Mouse (Mus musculus) myocyte (in vitro differentiated cells): ENCODE measurements around the gene Ube2cbp. TPM values are rescaled to one million over a fixed set of nuclear protein-coding genes. Genes with fewer than 3 reads are reported as not detected.

Experiments
- H3K27me3 ChIP-seq: one replicate; pipeline ENCODE4 v1.6.1; 2011; ENCODE audit not compliant: control insufficient read depth, insufficient read depth, insufficient read length
- H3K36me3 ChIP-seq: one replicate; pipeline ENCODE4 v1.6.1; 2011; ENCODE audit not compliant: control insufficient read depth, insufficient read depth
- H3K4me2 ChIP-seq: one replicate; pipeline ENCODE4 v1.6.1; 2011; ENCODE audit warnings: low read depth, control low read depth
- H3K4me3 ChIP-seq: one replicate; pipeline ENCODE4 v1.5.1; 2011; ENCODE audit warnings: mild to moderate bottlenecking, control low read depth, moderate library complexity
- H3K79me2 ChIP-seq: one replicate; pipeline ENCODE4 v1.6.1; 2011; ENCODE audit not compliant: control insufficient read depth, insufficient read depth
- H3ac ChIP-seq: one replicate; pipeline ENCODE4 v1.6.1; 2011; ENCODE audit not compliant: control insufficient read depth, insufficient read length
- CEBPB ChIP-seq: IDR thresholded peaks from 2 replicates; pipeline ENCODE4 v1.6.1; 2011; ENCODE audit warnings: mild to moderate bottlenecking, moderate library complexity; ENCODE audit not compliant: poor library complexity, insufficient read depth, severe bottlenecking
- E2F4 ChIP-seq: IDR thresholded peaks from one replicate; pipeline ENCODE4 v1.6.1; 2011; ENCODE audit warnings: mild to moderate bottlenecking, control low read depth, moderate library complexity; ENCODE audit not compliant: insufficient read depth
- MAX ChIP-seq: IDR thresholded peaks from one replicate; pipeline ENCODE4 v1.6.1; 2011; ENCODE audit warnings: low read depth, mild to moderate bottlenecking, control low read depth
- MYOD1 ChIP-seq, 3 experiments: IDR thresholded peaks; one replicate each; pipeline ENCODE4 v1.6.1; 2011; ENCODE audit warnings: control low read depth in 2 of 3, low read depth in 2 of 3, mild to moderate bottlenecking in 2 of 3, moderate library complexity in 1 of 3; ENCODE audit not compliant: insufficient read length in 2 of 3, control insufficient read depth in 1 of 3
- MYOG ChIP-seq, 3 experiments: IDR thresholded peaks; one replicate each; pipeline ENCODE4 v1.6.1; 2011; ENCODE audit warnings: control low read depth in 2 of 3, low read depth in 2 of 3, mild to moderate bottlenecking in 2 of 3; ENCODE audit not compliant: insufficient read length in 2 of 3, control insufficient read depth in 1 of 3, insufficient read depth in 1 of 3
- POLR2A ChIP-seq: IDR thresholded peaks from one replicate; pipeline ENCODE4 v1.6.1; 2011; ENCODE audit warnings: low read depth, mild to moderate bottlenecking, control low read depth, moderate library complexity; ENCODE audit not compliant: insufficient read length
- POLR2AphosphoS2 ChIP-seq: IDR thresholded peaks from one replicate; pipeline ENCODE4 v1.6.1; 2011; ENCODE audit warnings: low read depth, control low read depth; ENCODE audit not compliant: insufficient read length
- REST ChIP-seq: IDR thresholded peaks from one replicate; pipeline ENCODE4 v1.6.1; 2011; ENCODE audit warnings: mild to moderate bottlenecking, control low read depth, moderate library complexity; ENCODE audit not compliant: insufficient read depth, insufficient read length
- SRF ChIP-seq: IDR thresholded peaks from one replicate; pipeline ENCODE4 v1.6.1; 2011; ENCODE audit warnings: low read depth; ENCODE audit not compliant: control insufficient read depth, insufficient read length
- TCF12 ChIP-seq: IDR thresholded peaks from one replicate; pipeline ENCODE4 v1.6.1; 2011; ENCODE audit warnings: mild to moderate bottlenecking, control low read depth; ENCODE audit not compliant: poor library complexity, insufficient read depth, severe bottlenecking
- TCF3 ChIP-seq: IDR thresholded peaks from one replicate; pipeline ENCODE4 v1.6.1; 2011; ENCODE audit warnings: low read depth, control low read depth; ENCODE audit not compliant: insufficient read length
- USF1 ChIP-seq: IDR thresholded peaks from one replicate; pipeline ENCODE4 v1.6.1; 2011; ENCODE audit warnings: low read depth, mild to moderate bottlenecking, control low read depth, moderate library complexity
- polyA plus RNA-seq: library from polyadenylated mRNA; unstranded; fragments of >200 nt; fragmentation: generic; extraction: Trizol; gene quantifications from one replicate; pipeline ENCODE4 v1.2.1, GENCODE M21; 2012; ENCODE audit warnings: missing spikeins

Ube2cbp gene
- polyA plus RNA-seq, 1 experiment: 4.4 TPM

DNA sequence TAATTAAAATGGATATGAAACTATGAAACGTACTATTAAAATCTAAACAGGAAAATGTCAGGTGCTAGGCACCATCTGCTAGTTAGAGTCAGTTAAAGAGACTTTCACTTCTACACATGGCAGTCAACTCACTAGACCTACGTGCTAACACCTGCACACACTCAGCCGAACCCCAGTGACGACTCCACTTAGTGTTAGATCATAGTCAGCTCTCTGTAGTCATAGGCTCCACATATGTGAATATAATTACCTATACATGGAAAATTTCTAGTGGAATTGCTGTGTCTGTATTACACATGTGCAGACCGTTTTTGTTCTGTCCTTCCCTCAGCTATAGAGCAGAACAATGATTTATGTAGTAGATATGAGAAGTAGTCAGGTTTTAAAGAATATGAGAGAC, 130.4 kb downstream of the Ube2cbp start:
- Histone ChIP-seq H3K79me2 (no peaks in the 10 kb centered on the region), H3K27me3 (no peaks in the 10 kb centered on the region), H3K36me3 (no peaks in the 10 kb centered on the region), H3K4me2 (no peak overlapping the region), H3ac (no peak overlapping the region), H3K4me3 (no peak overlapping the region)
- TF ChIP-seq REST (no peak), E2F4 (no peak), MYOD1 (IDR thresholded peaks at IDR 0.05; ENCODE audit: control insufficient read depth in 1 of 3, insufficient read length in 2 of 3, low read depth in 2 of 3) (no peak), MAX (no peak), USF1 (no peak), SRF (no peak), POLR2AphosphoS2 (no peak), MYOG (IDR thresholded peaks at IDR 0.05; ENCODE audit: control insufficient read depth in 1 of 3, insufficient read depth in 1 of 3, insufficient read length in 2 of 3, low read depth in 2 of 3) (no peak), CEBPB (no peak), TCF3 (no peak), POLR2A (no peak), TCF12 (no peak)

DNA sequence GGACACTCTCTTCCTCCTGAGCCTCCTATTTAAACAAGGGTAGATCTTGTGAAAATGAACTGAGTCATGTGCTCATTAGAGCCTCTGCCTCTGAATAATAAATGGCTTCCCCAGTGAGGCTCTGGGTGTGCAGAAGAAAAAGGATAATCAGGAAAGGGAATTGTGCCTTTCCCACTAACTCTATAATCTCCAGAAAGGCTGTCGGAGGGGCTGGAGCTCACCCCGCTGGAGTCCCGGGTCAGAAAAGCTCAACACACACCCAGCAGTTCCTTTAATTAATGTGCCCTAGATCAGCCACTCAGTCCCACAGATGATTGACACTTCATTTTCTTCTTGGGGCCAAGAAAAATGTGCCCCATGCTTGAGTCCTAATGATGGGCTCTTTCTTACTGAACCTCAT, 134.2 kb downstream of the Ube2cbp start:
- no peaks in the 10 kb centered on the region for H3K79me2 ChIP-seq
- H3K4me2 ChIP-seq: no peak overlapping the region
- H3K36me3 ChIP-seq: no peaks in the 10 kb centered on the region
- no peak overlapping the region for H3ac ChIP-seq
- TF ChIP-seq TCF3 (no peak), MYOG (IDR thresholded peaks at IDR 0.05; ENCODE audit: control insufficient read depth in 1 of 3, insufficient read depth in 1 of 3, insufficient read length in 2 of 3, low read depth in 2 of 3) (no peak), POLR2AphosphoS2 (no peak), TCF12 (no peak), MYOD1 (IDR thresholded peaks at IDR 0.05; ENCODE audit: control insufficient read depth in 1 of 3, insufficient read length in 2 of 3, low read depth in 2 of 3) (no peak), E2F4 (no peak), USF1 (no peak), POLR2A (no peak), CEBPB (no peak), SRF (no peak), MAX (no peak), REST (no peak)
- H3K27me3 ChIP-seq: no peaks in the 10 kb centered on the region
- H3K4me3 ChIP-seq: no peak overlapping the region

GRCm38 (mm10) chr9:86328270-86328669, 136.5 kb downstream of the Ube2cbp start:
- peak in 1 of 3 experiments; percentile 27 for TF ChIP-seq MYOD1 (IDR thresholded peaks at IDR 0.05; ENCODE audit: control insufficient read depth in 1 of 3, insufficient read length in 2 of 3, low read depth in 2 of 3)
- no peak for TF ChIP-seq TCF12
- no peaks in the 10 kb centered on the region for H3K79me2 ChIP-seq
- H3K27me3 ChIP-seq: no peaks in the 10 kb centered on the region
- no peak overlapping the region for H3K4me2 ChIP-seq
- H3ac ChIP-seq: no peak overlapping the region
- no peak overlapping the region for H3K4me3 ChIP-seq
- no peaks in the 10 kb centered on the region for H3K36me3 ChIP-seq

GRCm38 (mm10) chr9:86327341-86327740, 137.4 kb downstream of the Ube2cbp start:
- Histone ChIP-seq H3ac (no peak overlapping the region), H3K4me3 (no peak overlapping the region), H3K36me3 (no peaks in the 10 kb centered on the region), H3K27me3 (no peaks in the 10 kb centered on the region), H3K79me2 (no peaks in the 10 kb centered on the region), H3K4me2 (no peak overlapping the region)
- TF ChIP-seq MYOG (IDR thresholded peaks at IDR 0.05; ENCODE audit: control insufficient read depth in 1 of 3, insufficient read depth in 1 of 3, insufficient read length in 2 of 3, low read depth in 2 of 3) (no peak), TCF3 (no peak), MAX (no peak), REST (no peak), MYOD1 (IDR thresholded peaks at IDR 0.05; ENCODE audit: control insufficient read depth in 1 of 3, insufficient read length in 2 of 3, low read depth in 2 of 3) (no peak), USF1 (no peak), POLR2A (no peak), SRF (no peak)

DNA sequence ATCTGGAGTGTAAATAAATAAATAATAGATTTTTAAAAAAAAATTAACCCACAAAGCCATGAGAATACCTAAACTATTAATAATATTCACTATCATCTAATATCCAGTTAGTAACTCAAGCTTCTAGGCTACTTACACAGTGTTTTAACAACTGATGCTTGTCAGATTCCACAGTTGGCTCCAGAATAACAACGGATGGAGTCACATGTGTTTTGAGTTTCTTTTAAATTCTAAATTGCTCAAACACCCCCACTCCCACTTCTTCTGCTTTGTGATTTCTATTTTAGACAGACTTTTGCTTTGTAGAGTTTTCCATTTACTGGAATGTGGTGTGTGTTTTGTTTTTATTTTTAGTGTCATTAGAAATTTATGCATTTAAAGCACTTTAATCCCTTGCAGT, 140.0 kb downstream of the Ube2cbp start:
- Histone ChIP-seq H3ac (no peak overlapping the region), H3K79me2 (no peaks in the 10 kb centered on the region), H3K36me3 (no peaks in the 10 kb centered on the region), H3K4me2 (no peak overlapping the region), H3K4me3 (no peak overlapping the region), H3K27me3 (no peaks in the 10 kb centered on the region)
- TF ChIP-seq TCF3 (no peak), CEBPB (no peak), REST (no peak), SRF (no peak), E2F4 (no peak), MYOG (IDR thresholded peaks at IDR 0.05; ENCODE audit: control insufficient read depth in 1 of 3, insufficient read depth in 1 of 3, insufficient read length in 2 of 3, low read depth in 2 of 3) (no peak)
